Mouse (Mus musculus) embryonic facial prominence, embryonic 11.5 days (tissue): ENCODE measurements at regions not wholly inside any gene's neighbourhood (a gene's known extent, or its start where the extent isn't known, plus 50 kb on each side); places are given as distances from the start of the nearest gene placed in this dataset.

Experiments
- ATAC-seq: fragments of 200-750 bp; cut with Nextera tagmentation; replicated peaks from 2 replicates; pipeline ENCODE4 v1.8.0; 2017; ENCODE audit warnings: low read depth; ENCODE audit not compliant: insufficient number of reproducible peaks, low FRiP score, low TSS enrichment
- DNase-seq: peaks from one replicate; pipeline ENCODE4 v3.0.0-alpha.2; 2015; ENCODE audit warnings: low spot score
- H3K27ac ChIP-seq: fragments of 300-500 bp; sonication (generic); replicated peaks from 2 replicates; pipeline ENCODE4 v1.5.1; 2014; ENCODE audit warnings: mild to moderate bottlenecking, low read depth, low read length, control low read depth
- H3K27me3 ChIP-seq: fragments of 300-500 bp; sonication (generic); 2 replicates; pipeline ENCODE4 v1.6.1; 2014; ENCODE audit warnings: mild to moderate bottlenecking, low read length, moderate library complexity, mixed read lengths; ENCODE audit not compliant: control insufficient read depth, insufficient read depth
- H3K36me3 ChIP-seq: fragments of 300-500 bp; sonication (generic); replicated peaks from 2 replicates; pipeline ENCODE4 v1.6.1; 2014; ENCODE audit warnings: low read depth, mild to moderate bottlenecking, low read length, moderate library complexity, mixed read lengths; ENCODE audit not compliant: control insufficient read depth, insufficient read depth
- H3K4me1 ChIP-seq: fragments of 300-500 bp; sonication (generic); 2 replicates; pipeline ENCODE4 v1.6.1; 2014; ENCODE audit warnings: low read length, mixed read lengths; ENCODE audit not compliant: control insufficient read depth, insufficient read depth
- H3K4me2 ChIP-seq: fragments of 300-500 bp; sonication (generic); 2 replicates; pipeline ENCODE4 v1.6.1; 2014; ENCODE audit warnings: low read depth, mild to moderate bottlenecking, control low read depth, low read length, moderate library complexity
- H3K4me3 ChIP-seq: fragments of 300-500 bp; sonication (generic); 2 replicates; pipeline ENCODE4 v1.5.1; 2014; ENCODE audit warnings: low read depth, low read length, control low read depth
- H3K9ac ChIP-seq: fragments of 300-500 bp; sonication (generic); replicated peaks from 2 replicates; pipeline ENCODE4 v1.6.1; 2014; ENCODE audit warnings: mild to moderate bottlenecking, control low read depth, low read length
- H3K9me3 ChIP-seq: fragments of 300-500 bp; sonication (generic); replicated peaks from 2 replicates; pipeline ENCODE4 v1.6.1; 2016; ENCODE audit warnings: mild to moderate bottlenecking, low read length, inconsistent platforms, mixed read lengths; ENCODE audit not compliant: control insufficient read depth
- WGBS: fragments of 180-500 bp; shearing (Covaris S2); extraction: QIAGEN DNeasy Blood & Tissue Kit; methylation state at CpG from one replicate; pipeline ENCODE4 v1.1.7; 2014; 5-methylcytosine and 5-hydroxymethylcytosine counted together

GRCm38 (mm10) chr16:64245942-64246341 lies 356.3 kb downstream of the Csnka2ip start:
- no peak overlapping the region for H3K9ac ChIP-seq
- no peaks in the 10 kb centered on the region for H3K27me3 ChIP-seq
- H3K4me1 ChIP-seq, result no peaks in the 10 kb centered on the region
- H3K36me3 ChIP-seq, result no peaks in the 10 kb centered on the region
- H3K9me3 ChIP-seq, result no peaks in the 10 kb centered on the region
- H3K4me2 ChIP-seq, result no peak overlapping the region
- WGBS, result 88% methylated on average over 1 of the region's 1 CpGs
- DNase-seq (no peak), ATAC-seq (no peak)
- no peak overlapping the region for H3K27ac ChIP-seq
- no peak overlapping the region for H3K4me3 ChIP-seq

DNA sequence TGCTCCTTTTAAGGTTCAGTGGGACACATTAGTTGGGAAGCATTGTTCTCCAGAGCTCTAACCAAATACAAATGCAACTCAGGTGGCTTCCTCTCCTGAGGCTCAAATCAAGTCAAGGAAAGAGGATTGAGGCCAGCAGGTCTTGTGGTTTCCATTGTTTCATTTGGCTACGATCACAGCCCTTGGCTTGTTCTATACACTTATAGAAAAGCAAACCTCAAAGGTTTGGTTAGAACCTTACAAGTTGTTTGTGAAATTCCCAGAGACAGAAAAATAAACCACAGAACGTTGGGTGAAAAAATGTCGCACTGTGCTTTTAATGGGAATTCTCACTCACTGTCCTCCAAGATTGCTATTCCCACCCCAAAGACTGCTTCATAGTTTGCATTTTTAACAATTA lies 360.4 kb upstream of the Epha3 start:
- Histone ChIP-seq H3K36me3 (no peaks in the 10 kb centered on the region), H3K4me3 (no peak overlapping the region), H3K27ac (no peak overlapping the region), H3K4me2 (no peak overlapping the region), H3K9me3 (no peaks in the 10 kb centered on the region), H3K27me3 (no peaks in the 10 kb centered on the region), H3K9ac (no peak overlapping the region), H3K4me1 (no peaks in the 10 kb centered on the region)
- DNase-seq (no peak), ATAC-seq (no peak)
- 84% methylated on average over 3 of the region's 3 CpGs for WGBS

- no peak for ATAC-seq
- H3K27ac ChIP-seq, result no peak overlapping the region
Measured at GRCm38 (mm10) chr16:64216671-64217070, 352.7 kb upstream of the Epha3 start.

DNA sequence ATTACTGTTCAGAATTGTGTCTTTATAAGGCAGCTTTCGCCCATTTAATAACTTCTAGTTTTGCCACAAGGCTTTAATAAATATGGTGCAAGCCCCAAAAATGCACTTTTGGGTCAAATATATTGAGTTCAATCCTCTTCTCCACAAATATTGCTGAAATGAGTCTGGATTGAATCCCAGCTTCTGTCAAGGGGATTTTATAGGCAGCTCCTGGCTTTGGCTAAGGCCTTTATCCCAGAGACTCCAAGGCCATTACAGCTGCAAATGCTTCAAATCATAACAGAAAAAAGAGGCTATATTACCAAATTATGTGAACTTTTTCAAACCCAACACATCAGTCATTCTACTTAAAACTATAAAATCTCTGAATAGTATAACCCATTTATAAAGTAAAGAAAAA lies 347.9 kb upstream of the Epha3 start:
- WGBS, result 93% methylated on average over 1 of the region's 1 CpGs
- ATAC-seq, result no peak

More at GRCm38 (mm10) chr16:64216671-64217070, 352.7 kb upstream of the Epha3 start:
- Histone ChIP-seq H3K4me1 (no peaks in the 10 kb centered on the region), H3K9ac (no peak overlapping the region), H3K4me3 (no peak overlapping the region), H3K4me2 (no peak overlapping the region), H3K27me3 (no peaks in the 10 kb centered on the region), H3K36me3 (no peaks in the 10 kb centered on the region), H3K9me3 (no peaks in the 10 kb centered on the region)
- DNase-seq, result no peak
- 90% methylated on average over 5 of the region's 5 CpGs for WGBS

DNA sequence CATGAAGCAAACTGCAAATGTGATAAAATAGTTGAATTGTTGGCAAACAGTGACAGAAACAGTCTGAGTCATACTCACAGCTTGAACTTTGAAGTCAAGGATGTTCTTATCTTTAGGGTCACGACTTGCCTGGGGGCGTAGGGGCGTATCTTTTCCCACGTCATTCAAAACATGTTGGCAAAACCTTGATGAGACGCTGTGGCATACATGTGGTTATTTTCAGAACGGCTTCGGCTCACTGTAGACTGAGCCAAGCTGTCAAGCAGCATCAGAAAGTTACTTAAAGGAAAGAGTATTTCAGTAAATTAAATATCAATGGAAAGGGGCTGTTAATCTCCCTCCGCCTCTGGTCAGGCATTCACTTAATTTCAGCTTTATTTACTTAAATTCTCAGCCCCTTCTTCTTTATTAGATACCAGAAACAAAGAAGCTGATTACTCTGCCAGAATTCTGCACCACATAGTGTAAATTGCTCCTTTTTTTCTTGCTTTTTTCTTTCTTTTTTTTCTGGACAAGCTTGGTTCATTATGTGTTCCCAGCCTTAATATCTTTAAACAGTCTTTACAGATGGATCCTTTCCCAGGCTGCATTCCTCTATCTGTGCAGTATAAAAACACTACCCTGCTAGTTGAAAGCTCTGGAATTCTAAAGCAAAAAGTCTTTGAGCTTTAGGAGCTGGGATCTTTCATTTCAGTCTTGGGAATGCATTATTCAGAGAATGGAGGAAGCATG lies 302.9 kb upstream of the Epha3 start:
- no peak overlapping the region for H3K27ac ChIP-seq

More for the DNA sequence above, 347.9 kb upstream of the Epha3 start:
- no peak overlapping the region for H3K4me2 ChIP-seq
- no peak overlapping the region for H3K27ac ChIP-seq
- H3K4me1 ChIP-seq, result no peaks in the 10 kb centered on the region
- no peak overlapping the region for H3K4me3 ChIP-seq
- H3K9ac ChIP-seq, result no peak overlapping the region
- no peaks in the 10 kb centered on the region for H3K36me3 ChIP-seq
- DNase-seq, result no peak
- no peaks in the 10 kb centered on the region for H3K27me3 ChIP-seq
- H3K9me3 ChIP-seq, result no peaks in the 10 kb centered on the region

GRCm38 (mm10) chr16:64166036-64166435 lies 302.1 kb upstream of the Epha3 start:
- Histone ChIP-seq H3K27ac (no peak overlapping the region), H3K4me2 (no peak overlapping the region), H3K36me3 (no peaks in the 10 kb centered on the region), H3K9me3 (no peaks in the 10 kb centered on the region), H3K4me1 (no peaks in the 10 kb centered on the region), H3K4me3 (no peak overlapping the region), H3K9ac (no peak overlapping the region), H3K27me3 (no peaks in the 10 kb centered on the region)
- DNase-seq (no peak), ATAC-seq (no peak)
- 83% methylated on average over 2 of the region's 2 CpGs for WGBS

More for the DNA sequence above, 302.9 kb upstream of the Epha3 start:
- Histone ChIP-seq H3K27me3 (no peaks in the 10 kb centered on the region), H3K9ac (no peak overlapping the region), H3K36me3 (no peaks in the 10 kb centered on the region), H3K4me3 (no peak overlapping the region), H3K4me2 (no peak overlapping the region), H3K9me3 (no peaks in the 10 kb centered on the region), H3K4me1 (no peaks in the 10 kb centered on the region)
- ATAC-seq (no peak), DNase-seq (no peak)
- 38% methylated on average over 8 of the region's 8 CpGs for WGBS

DNA sequence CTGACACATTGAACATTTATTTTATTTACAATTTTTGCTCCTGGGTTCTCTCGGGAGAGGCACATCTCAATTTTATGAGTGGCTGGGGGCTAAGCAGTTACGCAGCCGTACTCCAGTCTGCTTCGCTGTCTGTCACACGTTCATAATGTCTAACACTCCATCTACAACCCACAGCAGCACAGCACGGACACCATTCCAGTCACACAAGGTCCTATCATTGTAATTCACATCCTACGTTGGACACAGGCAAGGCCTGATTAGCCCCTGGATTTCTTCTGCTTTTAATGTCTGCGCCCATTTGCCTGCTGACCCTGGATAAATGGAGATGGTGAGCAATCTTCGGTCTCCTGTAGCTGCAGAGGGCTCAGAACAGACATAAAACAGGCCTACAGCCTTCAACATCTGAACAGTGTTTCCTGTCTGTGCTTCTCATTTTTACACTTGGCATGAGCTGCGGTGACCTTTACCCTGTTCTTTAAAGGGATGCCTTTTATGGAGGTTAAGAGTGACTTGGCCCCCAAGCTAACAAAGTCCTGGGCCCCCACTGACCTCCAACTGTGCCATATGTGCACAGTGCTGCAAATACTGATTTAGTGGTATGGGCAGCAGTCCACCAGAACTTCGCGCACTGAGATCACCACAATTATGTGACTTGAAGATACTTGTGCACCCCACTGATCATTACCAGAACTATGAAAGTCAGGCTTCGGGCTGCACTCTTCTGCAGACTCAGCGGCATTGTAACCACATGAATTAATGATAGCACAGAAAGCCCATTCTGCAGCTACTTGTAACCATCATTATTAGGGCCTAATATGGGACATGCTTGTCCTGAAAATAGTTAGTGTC lies 281.9 kb upstream of the Epha3 start:
- peak; percentile 40 for DNase-seq
- ATAC-seq, result no peak
- WGBS, result 42% methylated on average over 14 of the region's 14 CpGs

More for the DNA sequence above, 281.9 kb upstream of the Epha3 start:
- Histone ChIP-seq H3K36me3 (no peaks in the 10 kb centered on the region), H3K27ac (no peak overlapping the region), H3K4me2 (no peak overlapping the region), H3K9ac (no peak overlapping the region), H3K4me1 (no peaks in the 10 kb centered on the region), H3K27me3 (no peaks in the 10 kb centered on the region), H3K9me3 (no peaks in the 10 kb centered on the region), H3K4me3 (no peak overlapping the region)
